Mouse (Mus musculus): ENCODE measurements around the gene Lrrc36.

GRCm38 (mm10) chr8:105409947-105410346 is 3.4 kb upstream of the Lrrc36 start:
- no peak for TF ChIP-seq GATA1 (IDR thresholded peaks at IDR 0.05; ENCODE audit: borderline replicate concordance, low read length)
- no peak for TF ChIP-seq FLI1 (IDR thresholded peaks at IDR 0.05; ENCODE audit: low read length)
